Mouse (Mus musculus) CH12.LX (cell line): ENCODE results near the gene Tsnaxip1. TPM values are rescaled to one million over a fixed set of nuclear protein-coding genes. Genes with fewer than 3 reads are reported as not detected.

Experiments used
- DNase-seq: peaks from one replicate; pipeline ENCODE4 v3.0.0-alpha.2; 2013; ENCODE audit errors: extremely low read depth
- H3K27ac ChIP-seq: 2 replicates; pipeline ENCODE4 v1.5.1; 2012; ENCODE audit warnings: low read depth, mild to moderate bottlenecking, control low read depth, moderate library complexity; ENCODE audit not compliant: insufficient read depth
- H3K27me3 ChIP-seq: replicated peaks from 2 replicates; pipeline ENCODE3; 2012; ENCODE audit warnings: inconsistent platforms
- H3K36me3 ChIP-seq, 2 experiments: replicated peaks in 1 of 2; 2 replicates each; pipeline versions ENCODE3 to v1.6.1; 2012; ENCODE audit warnings: inconsistent platforms in 1 of 2, low read length in 1 of 2, mild to moderate bottlenecking in 1 of 2, mixed read lengths in 1 of 2, moderate library complexity in 1 of 2; ENCODE audit not compliant: control insufficient read depth in 1 of 2, insufficient read depth in 1 of 2
- H3K4me1 ChIP-seq, 2 experiments: 2 replicates each; pipeline ENCODE4 v1.6.1; 2012; ENCODE audit warnings: inconsistent platforms in 1 of 2, moderate library complexity in 1 of 2; ENCODE audit not compliant: insufficient read depth in 2 of 2, control insufficient read depth in 1 of 2
- H3K4me2 ChIP-seq: 2 replicates; pipeline ENCODE4 v1.6.1; 2012; ENCODE audit warnings: low read depth, mild to moderate bottlenecking, control low read depth; ENCODE audit not compliant: poor library complexity, insufficient read depth, severe bottlenecking
- H3K4me3 ChIP-seq, 3 experiments: fragments of 150-350 bp in 1 of 3; sonication (generic) in 1 of 3; replicated peaks in 1 of 3; 2 replicates each; pipeline versions ENCODE3 to v1.5.1; 2011 to 2012; ENCODE audit warnings: low read depth in 2 of 3, low read length in 2 of 3, mild to moderate bottlenecking in 2 of 3, moderate library complexity in 2 of 3, control low read depth in 1 of 3, improper control_type of control experiment in 1 of 3, inconsistent platforms in 1 of 3, mixed read lengths in 1 of 3; ENCODE audit not compliant: poor library complexity in 1 of 3
- H3K79me2 ChIP-seq: replicated peaks from 2 replicates; pipeline ENCODE4 v1.6.1; 2012; ENCODE audit warnings: mild to moderate bottlenecking, moderate library complexity; ENCODE audit not compliant: control insufficient read depth, poor library complexity, insufficient read depth, severe bottlenecking; ENCODE audit errors: extremely low read depth
- H3K9ac ChIP-seq: 2 replicates; pipeline ENCODE4 v1.6.1; 2012; ENCODE audit warnings: low read depth, mild to moderate bottlenecking, control low read depth, moderate library complexity; ENCODE audit not compliant: insufficient read depth
- H3K9me3 ChIP-seq: replicated peaks from 2 replicates; pipeline ENCODE3; 2012; ENCODE audit warnings: low read length, inconsistent platforms, mixed read lengths
- BHLHE40 ChIP-seq: IDR thresholded peaks from 2 replicates; pipeline ENCODE4 v1.6.1; 2011; ENCODE audit warnings: mild to moderate bottlenecking, low read depth, low read length, improper control_type of control experiment
- CHD1 ChIP-seq: IDR thresholded peaks from 2 replicates; pipeline ENCODE4 v1.6.1; 2012; ENCODE audit warnings: low read depth, low read length, improper control_type of control experiment, inconsistent platforms
- CHD2 ChIP-seq: IDR thresholded peaks from 2 replicates; pipeline ENCODE4 v1.6.1; 2011; ENCODE audit warnings: low read length, improper control_type of control experiment
- CTCF ChIP-seq, 2 experiments: IDR thresholded peaks in 1 of 2; conservative IDR thresholded peaks in 1 of 2; 2 replicates each; pipeline ENCODE4 v1.5.1; 2011 to 2012; ENCODE audit warnings: low read depth in 2 of 2, low read length in 2 of 2, improper control_type of control experiment in 1 of 2, inconsistent platforms in 1 of 2, mild to moderate bottlenecking in 1 of 2, moderate library complexity in 1 of 2
- E2F4 ChIP-seq: IDR thresholded peaks from 2 replicates; pipeline ENCODE4 v1.6.1; 2011; ENCODE audit warnings: low read depth, low read length, improper control_type of control experiment; ENCODE audit not compliant: insufficient replicate concordance
- ELF1 ChIP-seq: IDR thresholded peaks from 2 replicates; pipeline ENCODE4 v1.6.1; 2014; ENCODE audit warnings: low read depth, mild to moderate bottlenecking, inconsistent platforms, low read length, improper control_type of control experiment
- EP300 ChIP-seq: IDR thresholded peaks from 2 replicates; pipeline ENCODE4 v1.6.1; 2011; ENCODE audit warnings: low read length, improper control_type of control experiment
- ETS1 ChIP-seq: conservative IDR thresholded peaks from 2 replicates; pipeline ENCODE4 v1.6.1; 2012; ENCODE audit warnings: low read depth, mild to moderate bottlenecking, inconsistent platforms, low read length, improper control_type of control experiment, moderate library complexity
- GABPA ChIP-seq: IDR thresholded peaks from 2 replicates; pipeline ENCODE4 v1.6.1; 2012; ENCODE audit warnings: low read depth, low read length, improper control_type of control experiment, inconsistent platforms; ENCODE audit not compliant: insufficient replicate concordance
- HCFC1 ChIP-seq: IDR thresholded peaks from 2 replicates; pipeline ENCODE4 v1.6.1; 2012; ENCODE audit warnings: low read depth, mild to moderate bottlenecking, inconsistent platforms, low read length, improper control_type of control experiment
- IRF4 ChIP-seq: IDR thresholded peaks from 2 replicates; pipeline ENCODE4 v1.6.1; 2014; ENCODE audit warnings: low read depth, mild to moderate bottlenecking, inconsistent platforms, low read length, improper control_type of control experiment
- JUND ChIP-seq: conservative IDR thresholded peaks from 2 replicates; pipeline ENCODE4 v1.6.1; 2011; ENCODE audit warnings: low read depth, low read length, improper control_type of control experiment
- KAT2A ChIP-seq: IDR thresholded peaks from 2 replicates; pipeline ENCODE4 v1.6.1; 2012; ENCODE audit warnings: low read length, improper control_type of control experiment, inconsistent platforms; ENCODE audit not compliant: insufficient replicate concordance
- MAX ChIP-seq: IDR thresholded peaks from 2 replicates; pipeline ENCODE4 v1.6.1; 2011; ENCODE audit warnings: low read length, improper control_type of control experiment
- MAZ ChIP-seq: IDR thresholded peaks from 2 replicates; pipeline ENCODE4 v1.6.1; 2012; ENCODE audit warnings: low read depth, mild to moderate bottlenecking, inconsistent platforms, low read length, improper control_type of control experiment, moderate library complexity
- MEF2A ChIP-seq: IDR thresholded peaks from 2 replicates; pipeline ENCODE4 v1.6.1; 2014; ENCODE audit warnings: low read depth, mild to moderate bottlenecking, inconsistent platforms, low read length, improper control_type of control experiment, borderline replicate concordance
- MXI1 ChIP-seq: IDR thresholded peaks from 2 replicates; pipeline ENCODE4 v1.6.1; 2011; ENCODE audit warnings: mild to moderate bottlenecking, low read depth, low read length, improper control_type of control experiment
- NELFE ChIP-seq: IDR thresholded peaks from 2 replicates; pipeline ENCODE4 v1.6.1; 2011; ENCODE audit warnings: low read depth, low read length, improper control_type of control experiment
- NRF1 ChIP-seq: IDR thresholded peaks from 2 replicates; pipeline ENCODE4 v1.6.1; 2014; ENCODE audit warnings: low read depth, mild to moderate bottlenecking, inconsistent platforms, low read length, improper control_type of control experiment, moderate library complexity
- PAX5 ChIP-seq: IDR thresholded peaks from 2 replicates; pipeline ENCODE4 v1.6.1; 2012; ENCODE audit warnings: low read length, inconsistent platforms, mixed read lengths
- POLR2AphosphoS2 ChIP-seq: IDR thresholded peaks from 2 replicates; pipeline ENCODE4 v1.6.1; 2011; ENCODE audit warnings: low read depth, low read length, improper control_type of control experiment
- RAD21 ChIP-seq: IDR thresholded peaks from 2 replicates; pipeline ENCODE4 v1.6.1; 2011; ENCODE audit warnings: low read depth, mild to moderate bottlenecking, low read length, improper control_type of control experiment, moderate library complexity
- RCOR1 ChIP-seq: conservative IDR thresholded peaks from 2 replicates; pipeline ENCODE4 v1.6.1; 2012; ENCODE audit warnings: low read depth, mild to moderate bottlenecking, inconsistent platforms, low read length, improper control_type of control experiment
- SIN3A ChIP-seq: IDR thresholded peaks from 2 replicates; pipeline ENCODE4 v1.6.1; 2012; ENCODE audit warnings: low read length, improper control_type of control experiment, inconsistent platforms
- SMC3 ChIP-seq: IDR thresholded peaks from 2 replicates; pipeline ENCODE4 v1.6.1; 2011; ENCODE audit warnings: low read depth, low read length, improper control_type of control experiment
- TCF12 ChIP-seq: IDR thresholded peaks from 2 replicates; pipeline ENCODE4 v1.6.1; 2014; ENCODE audit warnings: low read depth, mild to moderate bottlenecking, inconsistent platforms, low read length, improper control_type of control experiment
- UBTF ChIP-seq: IDR thresholded peaks from 2 replicates; pipeline ENCODE4 v1.6.1; 2012; ENCODE audit warnings: low read depth, mild to moderate bottlenecking, inconsistent platforms, low read length, improper control_type of control experiment, moderate library complexity
- USF1 ChIP-seq: IDR thresholded peaks from 2 replicates; pipeline ENCODE4 v1.6.1; 2014; ENCODE audit warnings: low read depth, mild to moderate bottlenecking, inconsistent platforms, low read length, improper control_type of control experiment
- USF2 ChIP-seq: conservative IDR thresholded peaks from 2 replicates; pipeline ENCODE4 v1.6.1; 2011; ENCODE audit warnings: low read depth, low read length, improper control_type of control experiment
- ZC3H11A ChIP-seq: IDR thresholded peaks from 2 replicates; pipeline ENCODE4 v1.6.1; 2012; ENCODE audit warnings: low read depth, mild to moderate bottlenecking, inconsistent platforms, low read length, improper control_type of control experiment
- ZKSCAN1 ChIP-seq: IDR thresholded peaks from 2 replicates; pipeline ENCODE4 v1.6.1; 2012; ENCODE audit warnings: low read depth, inconsistent platforms, low read length, improper control_type of control experiment, borderline replicate concordance
- ZMIZ1 ChIP-seq: IDR thresholded peaks from 2 replicates; pipeline ENCODE4 v1.6.1; 2012; ENCODE audit warnings: low read depth, mild to moderate bottlenecking, inconsistent platforms, low read length, improper control_type of control experiment
- ZNF384 ChIP-seq: IDR thresholded peaks from 2 replicates; pipeline ENCODE4 v1.6.1; 2012; ENCODE audit warnings: low read depth, low read length, improper control_type of control experiment, inconsistent platforms
- dilution Hi-C: fragments of 300-500 bp; cut with MboI; formaldehyde crosslinking; loops from 2 replicates; pipeline ENCODE4 v1.14.3; 2020; ENCODE audit warnings: low sequenced_read_pairs; ENCODE audit not compliant: extremely low pct_unique_long_range_greater_than_20kb, extremely low pct_ligation_motif_present
- in situ Hi-C: fragments of 300-500 bp; cut with MboI; formaldehyde crosslinking; loops from 3 replicates; pipeline ENCODE4 v1.14.3; 2019; ENCODE audit warnings: low sequenced_read_pairs, low pct_ligation_motif_present, low pct_unique_long_range_greater_than_20kb, mixed read lengths
- polyA plus RNA-seq: library from polyadenylated mRNA; unstranded; fragments of >175 nt; gene quantifications from 2 replicates; pipeline ENCODE4 v1.2.1, GENCODE M21; 2012; ENCODE audit warnings: low read depth; ENCODE audit not compliant: insufficient read length
- total RNA-seq, 2 experiments: library from RNA; depleted of rRNA; stranded (reverse); fragments of 300-350 nt in 1 of 2; fragments of >200 nt in 1 of 2; gene quantifications; 2 replicates each; pipeline ENCODE4 v1.2.3; 2012 to 2014

Gene Tsnaxip1
- total and polyA plus RNA-seq, 3 experiments = 0.13 to 0.50 (median 0.13) TPM

DNA sequence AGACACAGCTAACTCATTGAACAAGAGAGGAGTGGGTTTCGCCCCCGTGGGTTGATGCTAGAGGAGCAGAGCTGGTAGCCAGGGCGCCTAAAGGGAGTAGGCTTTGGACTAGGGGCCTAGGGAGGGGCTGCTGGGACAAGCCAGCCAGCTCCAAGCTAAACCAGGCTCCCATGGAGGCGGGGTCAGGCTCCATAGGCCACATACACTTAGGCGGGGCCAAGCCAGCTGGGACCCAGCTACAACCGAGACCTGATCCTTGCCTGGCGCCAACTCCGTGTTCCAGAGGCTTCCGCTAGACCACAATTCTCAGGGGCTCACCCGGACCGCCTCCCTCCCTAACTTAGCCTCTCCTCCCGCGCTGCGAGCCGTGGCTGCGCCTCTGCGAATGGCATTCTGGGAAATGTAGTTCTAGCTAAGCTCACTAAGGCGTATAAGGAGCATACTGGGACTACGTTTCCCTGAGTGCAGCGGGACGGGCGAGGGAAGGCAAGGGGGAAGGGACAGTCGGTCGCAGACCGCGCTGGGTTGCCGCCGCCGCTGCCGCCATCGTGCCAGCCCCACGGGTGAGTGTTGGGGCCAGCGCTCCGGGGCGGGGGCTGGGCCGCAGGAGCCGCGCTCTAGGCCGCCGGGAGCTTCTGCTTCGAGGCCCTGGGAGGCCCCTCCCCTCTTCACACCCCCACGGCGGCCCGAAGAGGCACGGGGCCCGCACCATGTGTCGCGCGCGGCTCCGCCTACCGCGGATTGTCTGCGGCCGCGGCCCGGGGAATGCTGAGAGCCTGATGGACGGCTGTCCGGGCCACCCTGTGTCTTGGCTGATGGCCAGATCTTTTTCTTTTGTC lies 32.8 kb downstream of the Tsnaxip1 start, which contains the start of gene Nutf2 (continued):
- TF ChIP-seq USF1 (no peak), EP300 (no peak), CHD2 (peak; percentile 97), JUND (no peak), UBTF (no peak), ZC3H11A (no peak), CTCF (conservative IDR thresholded peaks at IDR 0.05 in 1 of 2, IDR thresholded peaks at IDR 0.05 in 1 of 2; ENCODE audit: low read depth in 2 of 2, low read length in 2 of 2) (no peak), RAD21 (no peak), MXI1 (peak; percentile 20; the same call in 1 of the 2 replicates), E2F4 (peak; percentile 96), TCF12 (peak; percentile 82)

GRCm38 (mm10) chr8:105861951-105862350 lies 34.4 kb downstream of the Tsnaxip1 start:
- Histone ChIP-seq H3K4me3 (peak overlapping the region; percentile 92 to 99 (median 95)), H3K4me2 (peak overlapping the region; percentile 94), H3K27me3 (no peaks in the 10 kb centered on the region), H3K9me3 (no peaks in the 10 kb centered on the region), H3K27ac (no peak overlapping the region), H3K36me3 (peaks cover 11 to 46% of the 10 kb centered on the region in 2 experiments), H3K79me2 (peaks cover 84% of the 10 kb centered on the region), H3K4me1 (peaks cover 11 to 56% of the 10 kb centered on the region in 2 experiments; a peak in 3 of 4 replicates)
- dilution Hi-C loops = no loop called here
- peak; percentile 62 for DNase-seq
- in situ Hi-C loops = no loop called here
- TF ChIP-seq RCOR1 (no peak), SIN3A (peak; percentile 67; the same call in 1 of the 2 replicates), POLR2AphosphoS2 (no peak), EP300 (no peak), ZKSCAN1 (no peak), MAZ (no peak), PAX5 (no peak), MEF2A (no peak), MXI1 (no peak), CHD2 (no peak), E2F4 (no peak), CHD1 (no peak), NELFE (no peak), GABPA (no peak), BHLHE40 (no peak), RAD21 (peak; percentile 18), ZC3H11A (no peak), UBTF (no peak), IRF4 (no peak), HCFC1 (no peak), MAX (no peak), KAT2A (no peak), SMC3 (peak; percentile 39), NRF1 (no peak), TCF12 (no peak), ELF1 (no peak), ZMIZ1 (no peak), CTCF (conservative IDR thresholded peaks at IDR 0.05 in 1 of 2, IDR thresholded peaks at IDR 0.05 in 1 of 2; ENCODE audit: low read depth in 2 of 2, low read length in 2 of 2) (peak in 1 of 2 experiments; percentile 65; a peak in 2 of 4 replicates), JUND (no peak), USF2 (no peak), ETS1 (no peak), ZNF384 (peak; percentile 80)
- TF ChIP-seq, all 38 proteins: peak for 5
- peak overlapping the region; percentile 72 for H3K9ac ChIP-seq
